Mouse (Mus musculus): Measurements from ENCODE around the gene Vwa8. TPM values are rescaled to one million over a fixed set of nuclear protein-coding genes. Genes with fewer than 3 reads are reported as not detected.

Gene Vwa8
- polyA plus RNA-seq (2017; shearing (Covaris generic)): 21.0 TPM

GRCm38 (mm10) chr14:78848941-78849911 is at the start of gene Vwa8:
TSS of gene Vwa8 (plus strand) at chr14:78849052.

Other genes with a start within 250 kb of the Vwa8 start
- 23.1 TPM for gene Dgkh, start 116.3 kb upstream of the Vwa8 start, polyA plus RNA-seq (2017; shearing (Covaris generic))